Mouse (Mus musculus) urinary bladder, postnatal 36 days (tissue): ENCODE measurements around the gene Napa.
A peak's percentile ranks its signal among the peaks of the same experiment; 100 is the strongest.

Experiments
- DNase-seq, 2 experiments: peaks; one replicate each; pipeline ENCODE4 v3.0.0; 2022; ENCODE audit warnings: low spot score in 2 of 2, mixed read lengths in 1 of 2

Gene Napa

GRCm38 (mm10) chr7:16099901-16100300 is 1.6 kb downstream of the Napa start:
- no peak for DNase-seq

DNA sequence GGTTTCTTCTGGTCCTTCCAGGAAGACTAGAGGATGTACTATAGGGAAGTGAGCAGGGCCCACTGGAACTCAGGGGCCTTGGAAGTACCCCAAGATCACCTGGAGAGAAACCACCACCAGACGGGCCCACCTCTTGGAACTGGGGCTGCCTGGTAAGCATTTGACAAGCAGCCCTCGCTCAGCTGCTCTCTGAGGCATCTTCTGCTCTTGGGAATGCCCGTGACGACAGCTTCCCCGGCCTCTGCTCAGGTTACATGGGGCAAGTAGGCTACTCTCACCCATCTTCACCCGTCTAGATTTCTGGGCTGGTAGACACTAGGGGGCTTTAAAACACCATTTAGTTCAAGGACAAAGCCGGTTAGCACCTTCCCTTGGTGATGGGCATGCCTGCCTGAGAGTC is 2.8 kb downstream of the Napa start:
- DNase-seq = no peak

DNA sequence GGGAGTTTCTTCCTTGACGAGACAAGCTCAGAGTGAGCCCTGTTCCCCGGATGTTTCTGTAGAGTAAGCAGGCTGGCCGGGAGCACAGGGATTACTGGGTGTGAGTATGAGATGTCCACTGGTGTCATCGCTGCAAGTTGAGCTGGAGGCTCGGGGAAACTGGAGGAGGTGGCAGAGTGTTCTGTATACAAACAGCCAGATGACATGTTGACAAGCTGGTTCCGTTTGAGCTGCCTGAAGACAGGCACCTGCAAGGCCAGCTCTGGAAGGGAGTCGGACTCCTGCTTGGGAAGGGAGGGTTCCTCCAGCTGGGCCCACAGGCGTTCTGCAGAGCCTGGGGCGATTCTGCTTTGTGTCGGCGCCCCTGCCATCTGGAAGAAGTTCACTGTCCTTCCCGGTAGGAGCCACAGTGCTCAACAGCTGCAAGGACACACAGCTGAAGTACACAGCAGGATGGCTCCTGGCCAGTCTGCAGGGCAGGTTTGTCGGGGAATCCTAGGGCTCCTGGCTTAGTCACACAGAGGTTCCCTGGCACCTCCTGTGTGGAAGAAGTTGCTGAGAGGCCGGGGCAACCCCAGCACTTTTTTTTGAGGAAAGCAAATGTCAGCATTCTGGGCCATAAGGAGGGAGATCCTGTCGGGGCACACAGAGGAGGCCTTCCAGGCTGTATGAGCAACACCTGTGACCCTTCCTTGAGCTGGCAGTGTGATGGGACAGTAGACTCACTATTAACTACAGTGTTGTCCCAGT is 3.6 kb downstream of the Napa start:
- no peak for DNase-seq

- no peak for DNase-seq
Observed at GRCm38 (mm10) chr7:16102686-16103226, 4.5 kb downstream of the Napa start.

DNA sequence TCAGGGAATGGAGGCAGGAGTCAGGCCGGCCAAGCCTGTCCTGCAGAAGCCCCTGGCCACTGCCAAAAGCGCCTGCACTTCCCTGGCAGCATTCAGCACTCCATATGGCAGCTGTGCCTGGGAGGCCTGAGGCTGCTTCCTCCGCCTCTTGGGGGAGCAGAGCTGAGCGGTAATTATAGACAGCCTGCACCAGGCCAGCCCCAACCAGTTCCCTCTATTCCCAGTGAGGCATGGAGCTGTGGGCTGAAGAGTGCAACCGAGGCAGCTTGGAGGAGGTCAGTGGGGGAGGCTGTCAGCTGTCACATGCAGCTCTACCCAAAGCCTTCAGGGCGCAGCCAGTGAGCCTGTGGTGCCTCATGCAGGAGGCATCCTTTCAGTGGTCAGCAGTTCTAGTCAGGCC is 5.5 kb downstream of the Napa start:
- no peak for DNase-seq

DNA sequence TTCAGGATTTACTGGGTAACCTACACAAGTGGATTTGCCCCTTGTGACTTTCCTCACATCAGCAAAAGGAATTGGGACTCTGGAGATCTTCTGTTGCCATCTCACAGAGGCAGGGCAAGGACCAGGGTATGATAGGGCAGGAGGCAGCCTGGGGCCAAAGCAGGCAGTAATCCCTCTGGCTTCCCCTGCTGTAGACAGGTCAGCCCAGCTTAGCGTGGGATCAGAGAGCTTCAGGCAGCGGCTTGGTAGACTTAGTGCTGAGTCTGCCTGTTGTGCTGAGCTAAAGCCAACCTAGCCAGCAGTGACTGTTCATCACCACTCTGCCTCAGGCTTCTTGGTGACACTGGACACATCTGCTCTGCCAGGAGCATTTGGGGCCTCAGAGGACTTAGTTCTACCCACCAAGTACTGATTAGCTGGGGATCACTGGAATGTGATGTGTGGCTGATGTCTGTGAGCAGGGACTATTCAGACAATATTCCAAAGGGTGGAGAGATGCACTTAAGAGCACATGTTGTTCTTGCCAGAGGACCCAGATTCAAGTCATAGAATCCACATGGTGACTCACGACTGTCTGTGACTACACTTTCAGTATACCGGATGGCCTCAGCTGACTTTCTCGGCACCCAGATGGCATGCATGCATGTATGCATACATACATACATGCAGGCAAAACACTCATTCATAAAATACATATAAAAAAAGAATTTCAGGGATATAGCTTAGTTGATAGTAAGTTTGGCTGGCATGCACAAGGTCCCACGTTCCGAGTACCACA is 6.5 kb downstream of the Napa start:
- DNase-seq = no peak

DNA sequence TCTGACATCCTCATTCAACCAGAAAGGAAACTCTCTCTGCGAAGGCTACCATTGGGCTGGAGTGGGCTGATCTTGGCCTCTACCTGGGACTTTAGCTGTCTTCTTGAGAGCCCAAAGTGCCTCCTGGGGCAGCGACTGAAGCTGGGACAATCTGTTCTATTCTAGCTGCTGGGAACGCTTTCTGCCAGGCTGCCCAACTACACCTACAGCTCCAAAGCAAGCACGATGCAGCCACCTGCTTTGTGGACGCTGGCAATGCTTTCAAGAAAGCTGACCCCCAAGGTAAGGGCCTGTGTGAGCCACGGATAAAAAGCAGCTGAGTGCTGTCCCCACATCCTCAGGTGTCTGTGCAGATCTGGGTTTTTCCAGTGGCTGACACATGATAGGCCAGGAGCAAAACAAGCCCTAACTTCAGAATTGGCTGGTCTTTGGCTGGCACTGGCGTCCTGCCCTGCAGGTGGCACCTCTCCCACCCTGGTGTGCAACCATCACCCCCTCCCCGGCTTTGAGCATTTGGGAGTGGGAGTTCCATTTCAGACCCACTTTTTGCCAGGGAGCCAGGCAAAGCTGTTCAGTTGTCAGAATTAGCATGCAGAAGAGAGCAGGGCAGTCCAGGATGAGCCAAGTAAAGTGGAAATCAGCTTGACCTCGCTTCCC is 10.8 kb downstream of the Napa start:
- DNase-seq = no peak

GRCm38 (mm10) chr7:16110158-16110557 is 11.9 kb downstream of the Napa start:
- DNase-seq = no peak

DNA sequence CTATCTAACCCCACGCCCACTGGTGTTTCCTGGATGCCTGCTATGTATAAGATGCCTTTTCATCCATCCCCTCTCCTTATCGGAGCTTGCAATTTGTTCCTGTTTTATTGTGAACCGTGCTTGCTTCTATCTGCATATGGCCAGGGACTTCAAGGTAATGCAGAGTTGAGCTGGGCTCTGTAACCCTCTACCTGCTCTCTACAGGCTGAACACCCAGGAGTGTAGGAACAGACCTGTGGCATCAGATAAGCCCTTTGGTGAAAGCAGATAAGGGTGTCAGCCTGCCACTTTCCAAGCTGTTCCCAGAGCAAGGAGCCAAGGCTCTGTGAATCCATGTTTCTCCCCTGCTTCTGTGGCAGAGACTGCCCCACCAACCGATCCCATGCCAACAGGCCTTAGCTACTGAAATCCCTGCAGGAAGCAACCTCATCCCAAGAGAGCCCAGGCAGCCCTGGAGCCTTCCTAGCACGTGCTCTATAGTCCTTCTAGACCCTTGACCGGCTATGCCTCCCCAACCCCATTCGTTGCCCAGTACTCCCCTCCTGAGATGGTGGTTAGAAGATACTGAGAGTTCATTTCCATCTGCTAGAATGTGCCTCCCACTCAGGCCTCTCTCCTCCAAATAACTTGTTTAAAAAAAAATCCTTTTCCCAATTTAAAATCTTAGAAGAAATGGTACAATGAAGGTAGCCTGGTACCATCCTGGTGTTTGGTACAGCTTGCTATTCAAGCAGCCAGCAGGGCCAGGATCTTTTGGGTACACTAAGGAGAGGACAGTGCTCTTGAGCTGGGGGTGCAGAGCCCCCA is 13.2 kb downstream of the Napa start:
- no peak for DNase-seq

DNA sequence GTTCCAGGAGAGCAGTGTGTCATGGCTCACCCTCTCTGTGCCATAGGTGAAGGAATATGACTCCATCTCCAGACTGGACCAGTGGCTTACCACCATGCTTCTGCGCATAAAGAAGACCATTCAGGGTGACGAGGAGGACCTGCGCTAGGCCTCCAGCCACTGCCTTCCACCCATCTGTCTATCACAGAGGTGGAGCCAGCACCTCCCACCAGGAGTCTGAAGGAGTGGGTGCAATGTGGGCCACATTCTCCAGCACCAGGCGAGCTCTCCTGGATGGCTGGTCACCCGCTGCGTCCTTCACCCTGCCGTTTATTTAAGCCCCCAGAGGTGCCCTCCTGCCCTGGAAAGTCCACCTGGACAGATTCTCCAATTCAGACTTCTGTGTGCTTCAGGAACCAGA is 18.2 kb downstream of the Napa start:
- no peak for DNase-seq

GRCm38 (mm10) chr7:16117100-16117499 is 18.8 kb downstream of the Napa start:
- DNase-seq = no peak

DNA sequence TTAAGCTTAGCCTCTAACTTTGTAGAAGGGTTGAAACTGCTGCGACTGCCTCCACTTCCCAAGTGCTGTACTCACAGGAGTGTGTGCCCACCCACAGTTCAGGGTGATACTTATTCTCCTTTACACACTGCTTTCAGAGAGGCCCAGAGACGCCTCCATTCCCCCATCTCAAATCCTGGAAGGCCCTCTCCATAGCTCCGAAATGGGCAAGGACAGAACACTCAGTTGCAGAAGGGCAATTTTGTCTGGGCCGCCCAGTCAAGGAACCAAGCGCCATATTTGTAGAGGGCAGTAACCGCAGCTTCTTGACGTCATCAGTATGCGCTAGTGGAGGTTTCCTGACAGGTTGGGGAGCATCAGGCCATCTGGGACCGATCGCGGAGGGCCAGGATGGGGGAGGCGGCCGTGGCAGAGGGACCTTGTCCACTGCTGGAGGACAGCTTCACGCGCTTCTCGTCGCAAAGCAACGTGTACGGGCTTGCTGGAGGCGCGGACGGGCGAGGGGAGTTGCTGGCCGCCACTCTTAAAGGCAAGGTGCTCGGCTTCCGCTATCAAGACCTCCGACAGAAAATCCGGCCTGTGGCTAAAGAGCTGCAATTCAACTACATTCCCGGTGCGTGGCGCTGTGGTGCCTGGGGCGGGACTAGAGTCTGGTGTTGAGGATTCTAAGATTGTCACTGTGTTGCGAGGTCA is 21.5 kb downstream of the Napa start, which contains the start of gene Kptn:
Gene Kptn (plus strand): TSS at position 327 of the 693 bp plus-strand sequence.
- peak; percentile 87 to 91 for DNase-seq

- no peak for DNase-seq
Observed at GRCm38 (mm10) chr7:16120262-16120600, 22.0 kb downstream of the Napa start.

GRCm38 (mm10) chr7:16125829-16126228 is 27.6 kb downstream of the Napa start:
- no peak for DNase-seq

GRCm38 (mm10) chr7:16128344-16128743 is 30.1 kb downstream of the Napa start:
- DNase-seq = no peak

- DNase-seq = no peak
Observed at GRCm38 (mm10) chr7:16128899-16129298, 30.6 kb downstream of the Napa start.

DNA sequence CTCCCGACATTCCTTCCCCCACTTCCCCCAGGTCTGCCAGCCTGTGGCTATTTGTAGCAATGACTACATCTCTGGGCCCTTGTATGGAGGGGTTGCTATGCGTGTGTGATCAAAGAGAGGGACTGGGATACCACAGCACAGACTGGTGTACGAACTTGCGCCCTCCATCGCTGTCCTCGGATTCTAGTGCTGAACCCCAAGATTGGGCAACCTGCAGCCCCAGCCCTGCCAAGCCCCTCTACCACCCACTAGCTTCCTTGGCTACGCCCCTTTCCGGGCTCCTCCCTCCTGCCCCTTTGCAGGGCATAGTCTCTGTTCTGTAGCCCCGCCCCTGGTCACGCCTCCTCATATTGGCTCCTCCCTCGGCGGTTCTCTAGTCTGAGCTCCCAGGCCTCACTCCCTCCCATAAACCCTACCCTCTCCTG is 31.2 kb downstream of the Napa start, which contains the start of gene Slc8a2:
Gene Slc8a2 (plus strand): TSS at position 406 of the 425 bp plus-strand sequence.
- DNase-seq = peak; percentile 32 to 58

DNA sequence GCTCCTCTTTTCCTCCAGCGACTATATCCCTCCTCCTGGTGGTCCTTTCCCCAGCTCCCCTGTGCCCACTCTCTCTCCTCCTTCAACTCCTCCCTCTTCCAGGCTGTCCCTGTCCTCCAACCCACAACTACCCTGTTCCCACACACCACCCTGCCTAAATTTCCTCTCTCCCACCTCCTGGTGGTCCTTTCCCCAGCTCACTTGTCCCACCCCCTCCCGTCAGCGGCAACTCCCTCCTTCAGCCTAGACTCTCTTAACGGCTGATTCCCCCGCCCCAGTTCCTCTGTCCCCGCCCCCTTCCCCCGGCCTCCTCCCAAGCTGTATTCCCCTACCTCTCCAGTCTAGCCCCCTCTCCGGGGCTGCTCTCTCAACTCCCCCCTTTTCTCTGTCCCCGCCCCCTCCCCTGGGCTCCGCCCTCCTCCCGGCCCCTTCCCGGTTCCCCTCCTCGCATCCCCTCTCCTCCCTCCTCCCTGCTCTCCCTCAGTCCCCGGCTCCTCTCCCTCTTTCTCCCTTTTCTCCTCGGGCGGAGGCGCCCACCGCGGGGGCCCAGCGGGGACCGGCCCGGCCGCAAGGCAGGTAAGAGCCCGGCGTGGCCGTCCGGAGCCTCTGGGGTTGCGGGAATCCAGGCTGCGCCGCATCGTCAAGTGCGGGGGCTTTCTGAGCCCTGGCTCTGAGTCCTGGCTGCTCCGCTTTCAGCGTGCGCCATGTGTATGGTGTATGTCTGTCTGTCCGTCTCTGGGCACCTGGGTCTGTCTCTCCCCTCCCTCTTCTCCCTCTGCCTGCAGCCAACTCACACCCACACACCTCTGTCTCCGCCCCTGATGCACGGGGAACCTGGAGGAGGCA is 31.8 kb downstream of the Napa start:
- DNase-seq = no peak

GRCm38 (mm10) chr7:16130956-16131634 is 32.8 kb downstream of the Napa start:
- DNase-seq = no peak
